Mouse (Mus musculus): Measurements from ENCODE around the gene Micu2. TPM values are rescaled to one million over a fixed set of nuclear protein-coding genes. Genes with fewer than 3 reads are reported as not detected.
A peak's percentile ranks its signal among the peaks of the same experiment; 100 is the strongest.

Gene Micu2
- polyA plus RNA-seq, 1 experiment from 2014 or later: 103 TPM

DNA sequence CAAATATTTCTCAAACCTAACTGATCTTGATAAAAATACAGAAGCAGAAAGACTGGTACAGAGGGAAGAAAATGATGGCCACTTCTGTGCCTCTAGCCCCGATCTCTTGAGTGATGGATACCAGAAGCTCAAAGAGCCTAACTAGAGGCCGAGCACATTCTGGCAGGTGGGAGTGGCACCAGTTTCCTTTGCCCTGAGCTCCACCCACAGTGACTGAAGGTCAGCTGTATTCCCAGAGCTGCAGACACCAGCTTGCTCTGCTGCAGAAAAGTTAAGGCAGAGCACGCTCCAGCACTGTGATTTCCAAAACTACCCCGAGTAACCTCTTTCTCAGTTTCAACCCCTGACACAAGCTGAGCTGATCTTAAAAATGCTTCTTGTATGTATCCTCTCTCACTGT lies 37.2 kb downstream of the Micu2 start:
- Histone ChIP-seq H3K9ac (no peak overlapping the region), H3K4me1 (replicated peaks) (peaks cover 11% of the 10 kb centered on the region), H3K27ac (ENCODE audit: poor library complexity, severe bottlenecking) (no peak overlapping the region), H3K4me2 (no peak overlapping the region), H3K4me3 (no peak overlapping the region), H3K36me3 (peaks cover 8% of the 10 kb centered on the region), H3K27me3 (replicated peaks) (no peaks in the 10 kb centered on the region), H3K9me3 (replicated peaks) (no peaks in the 10 kb centered on the region)
- ATAC-seq (ENCODE audit: insufficient number of reproducible peaks, low FRiP score): no peak
- 27% methylated on average over 4 of the region's 4 CpGs for WGBS

DNA sequence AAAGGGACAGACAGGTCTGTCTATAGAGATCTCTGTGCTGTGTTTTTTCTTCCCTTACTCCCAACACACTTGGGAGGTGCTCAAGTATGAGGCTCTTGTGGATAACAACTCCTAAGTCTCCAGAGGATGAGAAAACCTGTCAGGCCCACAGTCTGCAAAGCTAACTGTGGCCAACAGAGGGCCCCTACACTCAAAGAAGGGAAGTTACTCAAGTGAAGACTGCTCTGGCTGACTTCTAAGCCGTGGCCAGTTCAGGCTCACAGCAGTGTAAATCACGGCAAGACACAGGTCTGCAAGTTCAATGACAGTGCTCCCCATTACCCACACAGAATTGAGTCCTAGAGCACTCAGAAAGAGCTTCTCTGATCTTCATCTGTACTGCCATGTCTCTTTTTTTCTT lies 48.0 kb downstream of the Micu2 start:
- no peaks in the 10 kb centered on the region for H3K27me3 ChIP-seq (replicated peaks)
- H3K9ac ChIP-seq: no peak overlapping the region
- no peaks in the 10 kb centered on the region for H3K9me3 ChIP-seq (replicated peaks)
- H3K36me3 ChIP-seq: peaks cover 28% of the 10 kb centered on the region
- no peak overlapping the region for H3K27ac ChIP-seq (ENCODE audit: poor library complexity, severe bottlenecking)
- ATAC-seq (ENCODE audit: insufficient number of reproducible peaks, low FRiP score): no peak
- H3K4me1 ChIP-seq (replicated peaks): peaks cover 15% of the 10 kb centered on the region
- no peak overlapping the region for H3K4me2 ChIP-seq
- H3K4me3 ChIP-seq: no peak overlapping the region
- WGBS: 32% methylated on average over 2 of the region's 2 CpGs

DNA sequence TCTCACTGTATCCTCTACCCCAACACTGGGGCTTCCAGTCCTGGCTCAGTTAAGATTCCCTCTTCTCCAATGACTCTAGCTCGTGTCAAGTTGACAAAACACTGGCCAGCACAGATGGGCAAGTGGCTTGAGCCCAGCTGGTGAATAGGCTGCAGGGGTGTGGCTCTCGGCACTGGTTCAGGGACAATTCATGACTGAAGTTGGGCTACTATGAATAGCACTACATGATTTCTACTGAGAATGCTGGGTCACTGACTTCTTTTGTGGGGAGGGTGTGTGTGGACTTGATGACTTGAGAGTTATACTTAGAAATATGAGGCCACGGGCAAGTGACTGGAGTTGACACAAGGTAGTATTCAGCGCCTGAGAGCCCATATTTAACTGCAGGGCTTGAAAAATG lies 53.2 kb downstream of the Micu2 start:
- H3K9me3 ChIP-seq (replicated peaks): no peaks in the 10 kb centered on the region
- H3K27me3 ChIP-seq (replicated peaks): no peaks in the 10 kb centered on the region
- H3K36me3 ChIP-seq: peaks cover 32% of the 10 kb centered on the region
- H3K4me3 ChIP-seq: no peak overlapping the region
- H3K27ac ChIP-seq (ENCODE audit: poor library complexity, severe bottlenecking): peak overlapping the region; percentile 60
- no peak overlapping the region for H3K4me2 ChIP-seq
- 0 out of 2 replicates have a peak, but pooled peaks have one; percentile 36 for ATAC-seq (ENCODE audit: insufficient number of reproducible peaks, low FRiP score)
- WGBS: 42% methylated on average over 4 of the region's 4 CpGs
- H3K9ac ChIP-seq: no peak overlapping the region
- H3K4me1 ChIP-seq (replicated peaks): peaks cover 13% of the 10 kb centered on the region; the same call in 1 of the 2 replicates

DNA sequence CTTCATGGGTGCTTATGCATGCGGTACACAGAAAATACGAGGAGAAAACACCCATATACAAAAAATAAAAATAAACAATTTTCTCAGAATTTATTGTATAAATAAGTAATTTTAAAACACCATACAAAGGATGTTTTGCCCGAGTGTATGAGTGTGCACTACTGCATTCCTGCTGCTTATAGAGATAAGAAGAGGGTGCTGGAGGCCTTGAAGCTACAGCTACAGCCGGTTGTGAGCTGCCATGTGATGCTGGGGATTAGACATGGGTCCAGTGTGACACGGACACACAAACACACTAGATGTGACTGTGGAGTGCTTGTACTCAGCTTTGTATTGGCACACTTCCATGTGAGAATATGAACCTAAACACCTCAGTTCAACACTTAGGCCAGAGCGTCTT lies 61.8 kb downstream of the Micu2 start:
- Histone ChIP-seq H3K27me3 (replicated peaks) (no peaks in the 10 kb centered on the region), H3K9me3 (replicated peaks) (no peaks in the 10 kb centered on the region), H3K4me2 (no peak overlapping the region), H3K4me3 (no peak overlapping the region), H3K27ac (ENCODE audit: poor library complexity, severe bottlenecking) (no peak overlapping the region), H3K36me3 (peaks cover 34% of the 10 kb centered on the region), H3K9ac (no peak overlapping the region), H3K4me1 (replicated peaks) (peaks cover 13% of the 10 kb centered on the region)
- ATAC-seq (ENCODE audit: insufficient number of reproducible peaks, low FRiP score): no peak
- WGBS: 71% methylated on average over 6 of the region's 6 CpGs

DNA sequence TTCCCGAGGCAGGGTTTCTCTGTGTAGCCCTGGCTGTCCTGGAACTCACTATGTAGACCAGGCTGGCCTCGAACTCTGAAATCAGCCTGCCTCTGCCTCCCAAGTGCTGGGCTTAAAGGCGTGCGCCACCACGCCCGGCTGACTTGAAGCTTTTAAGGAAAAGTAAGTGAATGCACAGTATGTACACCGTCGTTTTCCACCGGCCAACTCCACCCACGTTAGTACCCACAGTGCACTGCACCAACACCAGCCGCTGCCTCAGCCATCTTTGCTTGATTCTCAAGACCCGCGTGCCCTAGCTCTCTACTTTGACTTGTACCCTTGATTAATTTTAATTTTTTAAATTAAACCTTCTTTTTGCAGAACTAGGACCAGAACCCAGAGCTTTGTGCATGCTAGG lies 64.4 kb downstream of the Micu2 start:
- no peaks in the 10 kb centered on the region for H3K27me3 ChIP-seq (replicated peaks)
- 92% methylated on average over 13 of the region's 13 CpGs for WGBS
- no peak overlapping the region for H3K4me2 ChIP-seq
- H3K4me1 ChIP-seq (replicated peaks): peaks cover 13% of the 10 kb centered on the region
- H3K36me3 ChIP-seq: peaks cover 36% of the 10 kb centered on the region
- H3K9me3 ChIP-seq (replicated peaks): no peaks in the 10 kb centered on the region
- no peak for ATAC-seq (ENCODE audit: insufficient number of reproducible peaks, low FRiP score)
- no peak overlapping the region for H3K9ac ChIP-seq
- no peak overlapping the region for H3K4me3 ChIP-seq
- no peak overlapping the region for H3K27ac ChIP-seq (ENCODE audit: poor library complexity, severe bottlenecking)

DNA sequence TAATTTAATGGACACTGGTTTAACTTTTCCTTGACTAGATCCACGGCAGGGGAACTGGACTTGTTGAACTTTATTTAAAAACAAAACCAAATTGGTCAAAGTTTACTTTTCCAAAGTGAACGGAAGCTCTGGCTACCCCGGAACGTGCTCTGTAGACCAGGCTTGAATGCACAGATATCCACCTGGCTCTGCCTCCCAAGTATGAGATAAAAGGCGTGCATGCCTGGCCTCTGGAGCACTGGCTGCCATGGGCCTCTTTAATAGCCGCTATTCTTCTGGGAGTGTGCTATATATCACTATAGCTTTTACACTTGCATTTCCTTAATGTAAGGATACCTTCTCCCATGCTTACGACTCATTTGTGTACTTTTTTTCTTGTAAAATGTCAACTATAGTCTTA lies 65.5 kb downstream of the Micu2 start:
- no peak overlapping the region for H3K4me2 ChIP-seq
- 57% methylated on average over 7 of the region's 7 CpGs for WGBS
- no peak overlapping the region for H3K4me3 ChIP-seq
- H3K27ac ChIP-seq (ENCODE audit: poor library complexity, severe bottlenecking): no peak overlapping the region
- ATAC-seq (ENCODE audit: insufficient number of reproducible peaks, low FRiP score): no peak
- no peak overlapping the region for H3K9ac ChIP-seq
- peaks cover 13% of the 10 kb centered on the region for H3K4me1 ChIP-seq (replicated peaks)
- H3K27me3 ChIP-seq (replicated peaks): no peaks in the 10 kb centered on the region
- peaks cover 46% of the 10 kb centered on the region for H3K36me3 ChIP-seq
- H3K9me3 ChIP-seq (replicated peaks): no peaks in the 10 kb centered on the region

DNA sequence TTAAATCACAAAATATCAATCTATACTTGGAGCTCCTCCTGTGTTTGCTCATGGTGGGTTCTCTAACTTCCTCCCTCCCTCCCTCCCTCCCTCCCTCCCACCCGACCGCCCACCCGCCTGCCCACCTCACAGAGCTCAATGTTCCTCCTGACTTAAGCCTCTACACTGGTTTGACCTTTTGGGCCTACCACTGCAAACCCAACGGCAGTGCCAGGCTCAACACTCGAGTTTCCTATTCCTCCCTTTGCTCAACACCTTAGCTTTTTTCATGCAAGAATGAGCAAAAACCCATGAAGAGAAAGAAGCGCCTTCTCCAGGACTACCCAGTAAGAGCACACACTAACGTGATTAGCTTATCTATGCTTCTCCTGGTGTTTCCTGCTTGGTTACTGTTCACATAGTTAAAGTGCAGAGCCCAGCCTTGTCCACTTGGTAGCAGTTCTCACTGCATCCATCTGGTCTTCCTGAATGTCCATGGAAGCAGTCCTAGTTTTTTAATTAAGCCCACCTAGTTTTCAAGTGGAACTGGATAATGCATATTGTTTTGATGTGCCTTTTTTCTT lies 66.1 kb downstream of the Micu2 start:
- Histone ChIP-seq H3K9me3 (replicated peaks) (no peaks in the 10 kb centered on the region), H3K36me3 (peaks cover 42% of the 10 kb centered on the region), H3K4me2 (no peak overlapping the region), H3K27ac (ENCODE audit: poor library complexity, severe bottlenecking) (no peak overlapping the region), H3K4me3 (no peak overlapping the region), H3K9ac (no peak overlapping the region), H3K27me3 (replicated peaks) (no peaks in the 10 kb centered on the region), H3K4me1 (replicated peaks) (peaks cover 13% of the 10 kb centered on the region)
- ATAC-seq (ENCODE audit: insufficient number of reproducible peaks, low FRiP score): no peak
- 41% methylated on average over 7 of the region's 7 CpGs for WGBS

DNA sequence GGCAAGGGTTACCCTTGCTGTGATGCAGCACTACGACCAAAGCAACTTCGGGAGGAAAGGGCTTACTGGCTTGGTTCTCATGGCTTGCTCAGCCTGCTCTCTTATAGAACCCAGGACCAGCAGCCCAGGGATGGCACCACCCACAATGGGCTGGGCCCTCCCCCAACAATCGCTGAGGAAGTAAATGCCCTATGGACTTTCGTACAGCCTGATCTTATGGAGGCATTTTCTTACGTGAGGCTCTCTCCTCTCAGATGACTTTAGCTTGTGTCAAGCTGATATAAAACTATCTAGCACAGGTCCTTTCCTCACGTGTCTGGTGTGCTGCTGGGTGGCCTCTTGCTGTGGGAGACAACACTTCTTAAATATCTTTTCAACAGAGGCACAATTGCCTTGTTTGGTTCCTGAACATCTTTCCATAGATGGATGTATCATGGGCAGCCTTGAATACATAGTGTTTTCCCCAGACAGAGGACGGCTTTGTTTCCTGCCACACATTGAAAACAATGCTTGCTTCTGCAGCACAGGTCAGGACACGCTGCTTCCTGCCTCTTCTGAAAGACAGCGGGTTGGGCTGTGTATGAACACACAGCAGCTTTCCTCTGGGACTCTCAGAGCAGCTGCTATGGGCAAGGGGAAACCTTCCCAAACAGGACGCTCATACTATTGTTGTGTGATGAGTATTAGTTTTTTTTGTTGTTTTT lies 77.5 kb downstream of the Micu2 start:
- H3K27ac ChIP-seq (ENCODE audit: poor library complexity, severe bottlenecking): peak overlapping the region; percentile 66
- no peak overlapping the region for H3K4me3 ChIP-seq
- H3K36me3 ChIP-seq: peaks cover 56% of the 10 kb centered on the region
- H3K4me2 ChIP-seq: no peak overlapping the region
- ATAC-seq (ENCODE audit: insufficient number of reproducible peaks, low FRiP score): peak; percentile 69
- peaks cover 15% of the 10 kb centered on the region for H3K4me1 ChIP-seq (replicated peaks)
- 53% methylated on average over 10 of the region's 10 CpGs for WGBS
- no peak overlapping the region for H3K9ac ChIP-seq
- no peaks in the 10 kb centered on the region for H3K27me3 ChIP-seq (replicated peaks)
- H3K9me3 ChIP-seq (replicated peaks): peaks cover 7% of the 10 kb centered on the region; the same call in 1 of the 2 replicates

DNA sequence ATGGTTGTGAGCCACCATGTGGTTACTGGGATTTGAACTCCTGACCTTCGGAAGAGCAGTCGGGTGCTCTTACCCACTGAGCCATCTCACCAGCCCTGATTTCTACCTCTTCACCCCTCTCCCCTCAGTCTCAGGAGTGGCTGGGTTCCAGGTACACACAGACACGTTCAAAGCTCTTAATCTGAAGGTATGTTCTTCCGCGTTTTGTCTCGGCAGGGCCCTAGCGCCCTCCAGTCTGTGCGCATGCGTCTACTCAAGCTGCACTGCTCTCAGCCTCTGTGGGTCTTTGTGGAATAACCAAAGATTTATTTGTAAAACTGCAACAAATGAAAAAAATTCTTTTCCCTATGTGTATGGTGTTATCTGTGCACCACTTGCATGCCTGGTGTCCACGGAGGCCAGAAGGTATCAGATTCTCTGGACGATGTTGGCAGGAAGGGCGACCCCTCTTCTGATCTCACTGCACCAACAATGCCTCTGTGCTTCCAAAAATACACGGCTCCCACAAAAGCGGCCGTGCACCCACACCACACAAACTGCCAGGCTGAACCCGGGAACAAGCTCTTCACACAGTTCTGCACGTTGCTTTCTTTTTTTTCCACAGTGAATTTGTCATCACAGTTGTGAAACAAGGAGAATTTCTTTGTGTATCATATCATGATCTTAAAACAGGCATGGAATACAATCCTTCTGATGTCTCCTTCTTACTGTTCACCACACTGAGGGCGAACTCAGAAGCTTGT lies 78.3 kb downstream of the Micu2 start:
- H3K9ac ChIP-seq: no peak overlapping the region
- peaks cover 15% of the 10 kb centered on the region for H3K4me1 ChIP-seq (replicated peaks)
- 55% methylated on average over 18 of the region's 18 CpGs for WGBS
- peak overlapping the region; percentile 66; the same call in 1 of the 2 replicates for H3K27ac ChIP-seq (ENCODE audit: poor library complexity, severe bottlenecking)
- H3K27me3 ChIP-seq (replicated peaks): no peaks in the 10 kb centered on the region
- peaks cover 57% of the 10 kb centered on the region for H3K36me3 ChIP-seq
- no peak overlapping the region for H3K4me3 ChIP-seq
- H3K9me3 ChIP-seq (replicated peaks): peaks cover 7% of the 10 kb centered on the region; the same call in 1 of the 2 replicates
- H3K4me2 ChIP-seq: no peak overlapping the region
- ATAC-seq (ENCODE audit: insufficient number of reproducible peaks, low FRiP score): no peak

DNA sequence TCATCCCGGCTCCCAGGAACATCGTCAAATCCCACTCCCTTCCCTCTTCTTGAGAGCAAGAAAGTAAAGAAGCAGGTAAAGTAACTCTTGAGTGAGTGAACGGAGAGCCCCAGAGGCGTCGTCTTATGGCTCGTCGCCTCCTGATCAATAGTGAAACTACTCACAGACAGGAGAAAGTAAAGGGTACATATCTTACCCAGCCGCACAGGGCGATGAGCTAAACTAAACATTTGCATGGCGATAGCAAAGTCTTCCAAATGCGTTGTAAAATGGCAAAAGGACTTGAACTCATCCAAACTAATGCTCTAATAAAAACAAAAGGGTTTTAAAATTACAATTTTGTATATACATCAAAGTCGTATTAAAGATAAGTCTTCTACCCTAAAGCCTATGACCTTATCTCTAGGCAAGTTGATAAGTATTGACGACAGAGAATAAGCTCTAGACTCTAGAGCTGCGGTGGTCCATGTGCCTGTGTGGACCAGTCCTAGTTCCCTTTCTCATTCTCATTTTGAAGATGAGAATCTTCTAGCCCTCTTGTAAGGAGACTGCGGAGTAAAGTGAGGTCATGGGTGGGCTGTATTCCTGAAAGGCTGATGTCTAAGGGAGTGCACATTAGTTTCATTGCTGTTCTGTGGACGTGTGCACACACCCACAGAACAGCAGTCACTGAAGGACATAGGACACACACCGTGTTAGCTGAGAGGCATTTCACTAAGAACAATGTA lies 79.8 kb downstream of the Micu2 start:
- 87% methylated on average over 17 of the region's 17 CpGs for WGBS
- Histone ChIP-seq H3K27ac (ENCODE audit: poor library complexity, severe bottlenecking) (no peak overlapping the region), H3K4me3 (no peak overlapping the region), H3K27me3 (replicated peaks) (no peaks in the 10 kb centered on the region), H3K36me3 (peaks cover 60% of the 10 kb centered on the region), H3K4me1 (replicated peaks) (peaks cover 15% of the 10 kb centered on the region), H3K9ac (no peak overlapping the region), H3K4me2 (no peak overlapping the region), H3K9me3 (replicated peaks) (peaks cover 7% of the 10 kb centered on the region; the same call in 1 of the 2 replicates)
- ATAC-seq (ENCODE audit: insufficient number of reproducible peaks, low FRiP score): no peak

DNA sequence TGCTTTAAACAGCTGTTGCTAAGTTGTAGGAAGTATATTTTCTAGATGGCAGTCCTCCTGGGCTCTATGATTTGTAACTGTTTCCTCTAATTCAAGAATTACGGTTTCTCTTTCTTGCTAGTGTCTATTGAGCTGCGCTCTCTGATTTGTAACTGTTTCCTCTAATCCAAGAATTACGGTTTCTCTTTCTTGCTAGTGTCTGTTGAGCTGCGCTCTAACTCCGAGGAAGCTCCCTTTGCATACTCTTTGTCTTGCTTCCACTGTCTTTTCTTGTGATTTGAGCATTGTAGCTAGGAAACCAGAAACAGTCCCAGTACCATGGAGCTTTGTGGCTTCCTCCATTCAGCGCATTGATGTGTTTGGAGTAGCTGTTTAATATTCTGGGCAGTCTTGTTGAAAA lies 83.7 kb downstream of the Micu2 start:
- Histone ChIP-seq H3K4me3 (no peak overlapping the region), H3K27ac (ENCODE audit: poor library complexity, severe bottlenecking) (no peak overlapping the region), H3K27me3 (replicated peaks) (no peaks in the 10 kb centered on the region), H3K9me3 (replicated peaks) (no peaks in the 10 kb centered on the region), H3K4me1 (replicated peaks) (no peaks in the 10 kb centered on the region), H3K36me3 (peaks cover 43% of the 10 kb centered on the region), H3K4me2 (no peak overlapping the region), H3K9ac (no peak overlapping the region)
- no peak for ATAC-seq (ENCODE audit: insufficient number of reproducible peaks, low FRiP score)
- WGBS: 80% methylated on average over 6 of the region's 6 CpGs

All from heart, embryonic 12.5 days (tissue).